Mouse (Mus musculus): ENCODE measurements at regions not wholly inside any gene's neighbourhood (a gene's known extent, or its start where the extent isn't known, plus 50 kb on each side); places are given as distances from the start of the nearest gene placed in this dataset.
A peak's percentile ranks its signal among the peaks of the same experiment; 100 is the strongest.

DNA sequence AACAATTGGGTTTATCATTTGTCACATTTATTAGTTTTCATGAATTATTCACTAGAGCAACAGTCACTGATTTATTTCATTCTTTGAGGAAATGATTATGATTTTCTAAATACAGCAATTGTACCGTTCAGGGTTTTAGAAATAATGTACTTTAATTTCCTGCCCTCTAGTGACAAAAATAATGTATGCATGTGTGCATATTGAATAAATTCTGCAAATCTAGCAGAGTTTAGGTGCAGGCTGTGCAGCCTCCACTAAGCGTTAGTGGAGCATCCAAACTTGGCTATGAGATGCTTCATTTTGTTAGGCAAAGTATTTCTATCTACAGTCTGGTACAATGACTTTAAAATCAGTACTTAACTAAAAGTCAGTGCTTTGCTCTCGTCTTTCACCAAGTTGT, 642.1 kb upstream of the A830018L16Rik start:
- DNase-seq (ENCODE audit: low spot score in 2 of 2): no peak

DNA sequence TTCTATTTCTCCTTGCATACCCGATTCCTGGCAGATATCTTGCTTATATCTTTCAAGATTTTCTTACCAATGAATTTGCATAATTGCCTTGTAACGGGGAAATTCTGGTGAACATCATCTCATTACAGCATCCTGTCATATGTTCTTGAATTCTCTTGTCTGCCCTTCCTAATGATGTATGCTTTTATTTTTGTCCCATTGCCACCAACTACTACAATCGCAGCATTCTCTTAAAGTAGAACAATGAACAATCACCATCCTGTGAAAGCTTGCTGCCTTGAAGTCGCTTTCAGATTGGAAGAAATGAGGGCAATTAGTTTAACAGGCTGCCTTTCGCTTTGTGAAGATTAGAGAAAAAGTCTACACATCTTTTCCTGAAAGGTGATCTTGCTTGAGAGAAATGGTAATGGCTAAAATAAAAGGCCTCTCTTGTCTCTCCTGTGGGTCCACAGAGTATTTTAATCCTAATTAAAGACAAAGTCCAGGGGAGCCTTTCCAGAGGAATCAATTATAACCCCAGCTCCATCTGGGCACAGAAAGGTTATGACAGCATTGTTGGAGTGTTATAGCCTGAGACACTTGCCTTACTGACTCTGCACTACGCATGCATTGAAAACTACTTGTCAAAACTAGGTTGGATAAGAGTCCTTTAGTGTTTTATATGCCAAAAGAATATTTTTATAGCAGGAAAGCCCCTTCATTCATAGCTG, 619.7 kb upstream of the A830018L16Rik start:
- no peak for DNase-seq (ENCODE audit: low spot score in 2 of 2)

DNA sequence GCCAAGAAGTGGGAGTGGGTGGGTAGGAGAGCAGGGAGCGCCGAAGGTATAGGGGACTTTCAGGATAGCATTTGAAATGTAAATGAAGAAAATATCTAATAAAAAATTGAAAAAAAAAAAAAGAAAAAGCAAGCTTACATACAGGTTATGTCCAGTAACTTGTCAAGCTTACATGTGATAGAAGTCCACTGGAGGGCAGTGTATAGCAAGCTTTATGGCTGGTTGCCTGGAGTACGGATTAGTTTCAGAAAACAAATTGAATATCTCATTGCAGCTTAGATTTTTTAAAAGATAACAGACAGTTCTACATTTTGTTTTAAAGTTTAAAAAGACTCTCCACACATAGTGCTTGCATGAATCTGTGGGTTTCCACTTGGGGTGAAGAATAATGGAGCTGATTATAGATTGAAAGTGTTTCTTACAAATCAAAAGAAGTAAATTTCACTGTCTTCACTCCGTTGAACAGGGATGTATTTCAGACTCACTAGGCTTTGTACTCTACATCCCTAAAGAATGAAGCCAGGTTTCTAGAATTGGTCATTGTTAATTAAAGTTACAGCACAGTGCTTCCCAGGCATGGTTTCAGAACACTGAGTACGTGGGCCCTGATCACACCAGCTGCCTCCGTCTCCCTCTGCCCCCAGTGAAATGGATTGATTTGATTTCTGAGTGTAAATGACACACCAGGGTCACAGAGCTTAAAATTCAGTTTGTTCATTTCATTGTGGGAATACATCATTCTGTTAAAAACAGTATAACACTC, 578.1 kb upstream of the A830018L16Rik start:
- peak; percentile 5 to 20 for DNase-seq (ENCODE audit: low spot score in 2 of 2)

DNA sequence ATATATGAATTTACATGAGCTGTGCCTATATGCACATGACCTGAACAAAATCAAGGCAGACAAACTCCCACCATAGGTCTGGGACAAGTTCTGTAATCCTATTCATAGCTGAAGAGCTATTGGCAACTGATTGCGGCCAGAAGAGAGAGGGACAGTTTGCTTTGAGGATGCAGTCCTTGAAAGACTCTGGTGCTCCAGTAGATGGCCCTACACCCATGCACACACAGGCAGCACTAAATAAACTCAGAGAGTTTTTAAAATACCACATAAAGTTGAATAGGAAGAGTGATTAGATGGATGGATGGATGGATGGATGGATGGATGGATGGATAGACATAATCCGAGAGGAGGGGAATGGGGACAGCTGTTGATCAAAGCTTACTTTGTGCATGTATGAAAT, 576.7 kb upstream of the A830018L16Rik start:
- no peak for DNase-seq (ENCODE audit: low spot score in 2 of 2)

DNA sequence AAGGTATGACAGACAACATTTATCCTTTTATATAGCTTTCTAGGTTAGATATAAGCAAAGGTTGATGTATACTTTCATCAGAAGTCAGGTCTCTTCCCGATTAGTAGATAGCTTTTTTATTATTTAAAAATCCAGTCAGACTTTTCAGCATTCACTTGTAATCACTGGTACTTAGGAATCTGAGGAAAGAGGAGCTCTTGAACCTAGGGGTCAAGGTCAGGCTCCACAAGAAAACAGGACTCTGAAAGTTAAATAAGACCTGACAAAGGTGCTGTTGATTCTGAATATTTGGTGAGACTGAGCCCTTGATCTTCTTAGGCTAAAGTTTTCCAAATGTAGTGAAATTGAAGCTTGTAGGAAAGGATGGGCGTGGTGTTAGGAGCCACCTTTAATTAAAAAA, 561.0 kb upstream of the A830018L16Rik start:
- DNase-seq (ENCODE audit: low spot score in 2 of 2): no peak

DNA sequence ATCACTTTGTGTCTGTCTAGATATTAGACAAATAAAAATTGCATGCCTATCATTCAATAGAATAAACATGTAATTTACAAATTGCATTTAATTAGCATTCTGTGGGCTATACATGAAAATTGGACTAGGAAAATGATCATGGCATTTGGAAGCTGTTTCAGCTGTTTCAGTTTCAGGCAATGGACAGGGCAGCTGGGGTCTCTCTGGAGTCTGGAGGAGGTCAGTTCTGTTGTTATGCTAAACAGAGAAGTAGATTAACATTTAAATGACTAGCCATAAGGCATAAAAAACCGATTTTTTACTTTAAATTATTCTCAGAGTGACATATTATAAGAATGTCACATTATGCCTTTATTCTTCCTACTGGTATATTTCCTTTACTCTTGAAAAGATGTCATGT, 559.4 kb upstream of the A830018L16Rik start:
- DNase-seq (ENCODE audit: low spot score in 2 of 2): no peak

DNA sequence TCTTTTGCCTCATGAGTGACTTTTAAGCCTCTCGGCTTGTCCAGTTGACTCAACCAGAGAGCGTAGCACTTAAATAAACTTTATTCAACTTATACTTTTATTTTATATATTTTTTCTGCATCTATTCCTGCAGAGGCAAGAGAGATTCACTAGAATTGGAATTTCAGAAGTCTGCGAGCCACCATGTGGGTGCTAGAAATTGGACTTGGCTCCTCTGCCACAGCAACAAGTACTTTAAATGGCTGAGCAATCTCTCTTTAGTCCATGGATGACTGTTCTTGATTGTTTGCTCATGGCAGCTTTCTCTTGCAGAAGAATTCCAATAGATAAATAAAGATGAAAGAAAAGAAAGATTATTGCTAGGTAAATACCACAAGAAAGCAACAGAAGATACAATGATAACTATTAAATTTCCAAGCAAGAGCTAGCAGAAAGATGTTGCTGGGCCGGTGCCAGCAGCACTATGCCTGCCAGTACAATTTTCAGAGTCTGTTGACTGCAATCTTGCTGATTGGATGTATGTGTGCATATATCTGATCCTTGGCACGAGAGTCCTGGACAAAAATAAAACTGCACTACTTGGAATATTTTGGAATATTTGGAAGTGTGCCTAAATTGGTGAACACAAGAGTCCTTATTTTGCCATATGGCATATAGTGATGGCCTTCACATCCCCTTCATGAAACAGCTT, 542.6 kb upstream of the A830018L16Rik start:
- peak in 1 of 2 experiments; percentile 20 for DNase-seq (ENCODE audit: low spot score in 2 of 2)

DNA sequence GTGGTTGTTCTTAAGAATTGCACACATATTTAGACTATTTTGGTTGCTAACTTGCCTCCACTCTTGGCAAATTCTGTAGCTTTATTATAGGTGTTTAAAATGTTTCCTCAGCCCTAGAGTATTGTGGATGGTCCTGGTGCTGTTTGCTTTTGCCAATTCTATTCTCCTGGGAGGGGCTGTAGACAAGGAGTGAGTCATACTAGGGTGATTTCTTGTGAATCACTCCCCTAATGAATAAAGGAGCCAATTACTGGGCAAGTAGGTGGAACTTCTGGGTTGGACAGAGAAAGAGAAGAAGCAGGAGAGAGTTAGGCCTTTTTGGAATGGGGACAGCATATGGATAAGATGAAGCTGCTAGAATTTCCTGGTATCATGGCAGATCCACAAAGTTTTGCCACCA, 541.6 kb upstream of the A830018L16Rik start:
- no peak for DNase-seq (ENCODE audit: low spot score in 2 of 2)

DNA sequence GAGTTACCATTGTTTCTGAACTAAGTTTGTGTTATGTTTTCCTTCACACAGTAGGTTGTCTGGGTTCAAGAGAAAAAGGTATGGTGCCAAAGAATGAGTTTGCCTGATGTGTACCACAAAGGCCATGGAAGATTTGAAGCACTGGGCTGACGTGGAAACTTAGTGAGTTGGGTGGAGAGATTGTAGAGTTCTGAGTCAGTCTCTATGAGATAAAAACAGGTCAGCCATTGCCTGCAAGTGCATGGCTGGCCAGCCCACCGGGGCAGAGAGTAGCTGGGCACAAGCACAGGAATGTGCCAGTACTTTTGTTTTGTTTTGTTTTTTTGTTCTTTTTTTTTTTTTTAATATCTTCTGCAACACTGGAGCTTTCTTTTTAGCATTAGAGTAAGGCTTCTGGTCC, 541.2 kb upstream of the A830018L16Rik start:
- no peak for DNase-seq (ENCODE audit: low spot score in 2 of 2)

DNA sequence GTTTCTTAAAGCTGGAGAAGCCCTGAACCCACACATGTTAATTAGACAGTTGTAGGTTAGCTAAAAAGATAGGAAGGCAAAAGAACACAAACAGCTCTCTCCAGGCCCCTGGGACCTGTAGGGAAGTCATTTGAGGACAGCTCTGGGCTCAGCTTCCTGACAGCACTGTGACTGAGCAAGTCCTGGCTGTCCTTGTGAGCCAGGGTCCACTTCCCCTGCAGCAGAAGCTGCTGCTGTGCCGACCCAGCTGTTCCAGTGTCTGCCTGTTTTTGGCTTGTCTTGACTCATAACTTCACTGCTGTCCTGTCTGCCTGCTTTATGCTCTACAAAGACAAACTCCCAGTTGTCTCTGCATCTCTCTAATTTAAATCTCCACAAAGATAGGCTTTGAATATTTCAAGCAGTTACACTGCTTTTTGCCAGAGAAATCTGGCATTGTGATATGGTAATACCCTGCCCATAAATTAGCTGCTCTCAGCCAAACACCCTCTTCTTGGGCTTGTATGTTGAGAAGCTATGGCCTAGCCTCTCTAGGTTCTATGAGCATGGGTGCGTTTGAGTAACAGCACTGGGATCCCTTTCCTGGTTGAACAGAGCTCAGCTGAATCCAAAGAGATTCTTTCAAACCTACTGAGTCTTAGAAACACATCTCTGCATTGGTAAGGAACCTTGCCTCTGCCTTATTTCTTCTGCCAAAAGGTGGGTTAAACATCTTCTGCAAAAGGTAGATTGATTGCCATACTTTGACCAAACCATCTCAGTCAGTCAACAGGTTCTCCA, 536.3 kb upstream of the A830018L16Rik start:
- DNase-seq (ENCODE audit: low spot score in 2 of 2): no peak

DNA sequence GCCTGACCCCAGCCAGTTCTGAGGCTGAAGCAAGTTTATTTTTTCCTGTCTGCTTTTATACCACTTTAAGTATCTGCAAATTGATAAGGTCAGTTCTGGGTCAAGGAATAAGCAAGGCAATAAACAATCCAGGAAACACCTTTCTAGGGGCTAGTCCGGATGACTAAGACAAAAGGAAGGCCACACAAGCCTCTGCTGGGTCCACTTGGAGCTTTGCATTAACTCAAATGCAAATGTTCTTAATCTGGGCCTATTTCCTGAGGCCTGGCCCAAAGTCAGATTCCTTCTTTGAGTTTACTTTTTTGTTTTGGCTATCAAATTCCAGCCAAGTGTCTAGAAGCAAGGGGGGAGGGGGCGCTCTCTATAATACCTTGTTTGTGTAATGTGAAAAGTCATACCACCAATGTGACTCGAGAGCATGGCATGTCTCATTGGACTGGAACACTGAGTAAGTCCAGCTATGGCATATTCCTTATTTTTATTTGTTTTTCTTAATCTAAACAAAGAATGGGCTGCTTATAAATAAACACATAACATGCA, 535.6 kb upstream of the A830018L16Rik start:
- no peak for DNase-seq (ENCODE audit: low spot score in 2 of 2)

DNA sequence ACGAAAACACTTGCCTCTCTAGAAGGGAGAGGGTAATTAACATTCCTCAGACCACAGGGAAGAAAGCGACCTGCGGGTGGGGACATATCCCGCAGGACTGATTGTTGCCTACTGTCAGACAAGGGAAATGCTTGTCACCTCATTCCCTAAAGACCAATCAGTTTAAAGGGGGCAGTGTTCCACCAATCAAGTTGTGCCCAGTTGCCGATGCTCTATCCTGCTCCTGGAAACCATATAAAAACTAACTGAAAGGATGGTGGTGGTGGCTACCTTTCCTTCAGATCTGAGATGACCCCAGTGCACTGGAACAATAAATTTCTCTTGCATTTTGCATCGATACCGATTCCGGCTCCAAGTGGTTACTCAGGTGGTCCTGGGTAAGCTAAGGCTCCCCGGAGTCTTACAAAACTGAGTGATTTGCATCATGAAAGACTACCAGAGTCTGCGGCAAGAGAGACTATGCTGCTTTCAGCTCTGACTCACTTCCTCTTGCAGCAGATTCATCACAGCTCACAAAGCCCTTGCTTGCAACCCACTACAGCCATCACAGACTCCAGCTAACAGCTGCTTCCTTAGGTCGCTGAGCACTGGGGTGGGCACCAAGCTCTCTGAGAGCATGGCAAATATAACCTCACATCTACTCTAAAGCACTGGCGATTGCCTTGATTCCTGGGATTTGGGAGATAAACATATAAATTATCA, 533.7 kb upstream of the A830018L16Rik start:
- DNase-seq (ENCODE audit: low spot score in 2 of 2): peak in 1 of 2 experiments; percentile 4

DNA sequence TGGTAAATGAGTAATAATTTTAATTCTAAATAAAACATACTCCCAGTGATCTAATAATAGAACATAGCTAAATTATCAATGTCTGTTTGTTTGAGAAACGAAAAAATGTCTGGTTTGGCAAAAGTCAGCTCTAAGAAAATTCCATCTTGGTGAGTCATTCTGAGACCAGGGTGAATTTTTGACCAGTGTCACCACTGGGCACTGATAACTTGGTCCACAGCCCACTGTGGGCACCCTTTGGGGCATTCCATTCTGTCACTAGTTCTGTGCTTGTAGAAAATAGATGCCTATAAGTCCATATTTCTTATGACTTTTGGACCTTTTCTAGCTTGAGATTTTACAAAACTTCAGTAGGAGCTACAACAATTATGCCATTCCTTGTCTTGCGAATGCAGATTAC, 515.1 kb upstream of the A830018L16Rik start:
- DNase-seq (ENCODE audit: low spot score in 2 of 2): no peak

DNA sequence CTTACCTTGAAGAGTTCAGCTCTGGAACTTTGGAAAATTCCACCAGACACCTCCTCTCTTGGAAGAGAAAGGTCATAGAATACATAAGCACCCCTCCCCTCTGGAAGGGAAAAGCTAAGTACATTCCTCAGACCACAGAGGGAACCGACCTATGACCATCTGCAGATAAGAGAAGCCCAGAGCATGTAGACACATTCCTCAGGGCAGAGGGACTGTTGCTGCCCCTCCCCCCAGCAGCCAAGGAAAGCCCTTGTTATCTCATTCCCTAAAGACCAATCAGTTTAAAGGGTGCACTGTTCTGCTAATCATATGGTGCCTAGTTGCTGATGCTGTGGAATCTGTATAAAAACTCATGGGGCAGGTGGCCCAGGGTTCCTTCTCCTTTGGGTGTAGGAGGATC, 511.2 kb upstream of the A830018L16Rik start:
- no peak for DNase-seq (ENCODE audit: low spot score in 2 of 2)

DNA sequence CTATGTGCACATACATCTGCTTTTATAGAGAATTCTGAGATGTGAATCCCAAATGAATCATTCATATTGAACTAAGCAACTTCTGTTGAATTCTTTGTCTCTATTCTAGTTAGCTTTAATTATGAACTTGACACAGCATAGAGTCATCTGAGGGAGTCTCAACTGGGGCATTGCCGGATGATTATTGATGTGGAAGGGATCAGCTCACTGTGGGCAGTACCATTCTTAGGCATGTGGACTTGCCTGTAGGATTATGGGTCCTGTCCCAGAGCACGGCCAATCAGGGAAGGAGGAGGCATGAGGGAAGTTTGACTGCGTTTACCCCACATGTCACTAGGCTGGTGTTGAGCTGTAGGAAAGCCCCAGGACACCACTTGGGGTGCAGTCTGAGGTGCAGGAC, 493.9 kb upstream of the A830018L16Rik start:
- no peak for DNase-seq (ENCODE audit: low spot score in 2 of 2)

DNA sequence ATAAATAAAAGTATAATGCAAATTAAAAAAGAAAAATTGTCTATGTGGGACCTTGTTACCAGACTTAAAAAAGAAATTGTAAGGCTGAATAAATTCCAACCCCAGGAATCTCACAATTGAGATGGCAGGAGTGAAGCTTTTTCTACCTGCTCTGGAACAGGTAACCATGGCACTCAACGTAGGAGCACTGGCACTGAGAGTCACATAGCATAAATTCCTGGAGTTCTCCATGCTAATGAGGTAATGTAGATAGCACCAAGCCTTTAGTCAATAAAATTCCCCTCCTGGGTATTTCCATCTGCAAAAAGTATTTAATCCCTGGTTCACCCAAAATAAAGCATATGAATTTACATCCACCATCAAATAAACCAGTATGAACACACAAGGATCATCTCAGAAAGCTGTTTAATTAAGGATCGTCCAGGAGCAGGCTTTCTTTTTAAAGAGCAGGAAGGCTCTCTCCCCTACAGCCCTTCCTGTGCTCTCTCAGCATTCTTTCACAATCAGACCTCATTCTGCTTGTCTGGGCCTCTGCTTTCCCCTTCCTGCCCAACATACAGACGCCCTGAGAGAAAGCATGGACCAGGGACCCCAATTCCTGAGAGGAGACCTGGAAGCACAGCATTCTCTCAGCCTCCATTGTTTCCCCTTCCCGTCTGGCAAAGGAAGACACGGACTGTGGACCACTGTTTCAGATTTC, 481.4 kb upstream of the A830018L16Rik start:
- no peak for DNase-seq (ENCODE audit: low spot score in 2 of 2)

DNA sequence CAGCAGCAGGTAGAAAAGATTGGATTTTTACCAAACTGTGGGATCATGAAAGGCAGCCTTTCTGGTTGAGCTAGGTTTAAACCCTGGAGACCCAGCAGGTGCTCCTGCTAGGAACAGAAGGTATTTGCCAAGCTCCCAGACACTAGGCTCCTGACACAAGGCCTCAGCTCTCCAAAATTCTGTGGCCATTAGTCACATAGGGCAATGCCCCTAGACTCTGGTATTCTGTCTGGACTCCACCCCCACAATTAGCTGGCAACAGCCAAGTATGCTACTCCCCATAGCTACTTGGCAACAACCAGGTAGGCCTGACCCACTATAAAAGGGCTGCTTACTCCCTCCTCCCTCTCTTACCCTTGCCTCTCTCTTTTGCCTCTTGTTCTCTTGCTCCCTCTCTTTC, 480.7 kb upstream of the A830018L16Rik start:
- no peak for DNase-seq (ENCODE audit: low spot score in 2 of 2)

DNA sequence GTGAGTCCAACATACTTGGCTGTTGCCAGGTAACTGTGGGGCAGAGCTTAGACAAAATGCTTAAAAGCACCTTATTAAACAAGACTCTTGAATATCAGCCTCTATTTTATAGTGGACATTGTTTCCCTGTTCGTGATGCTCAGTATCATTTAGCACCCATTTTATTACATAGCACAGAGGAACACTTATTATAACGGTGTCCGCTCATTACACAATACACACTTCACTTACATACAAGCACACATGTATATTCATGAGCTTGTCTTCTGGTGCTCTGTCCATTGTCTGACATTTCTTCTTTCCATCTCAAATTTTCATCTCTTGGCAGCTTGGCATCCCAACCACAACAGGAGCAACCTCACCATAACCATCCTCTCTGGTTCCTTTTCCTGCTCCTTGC, 475.5 kb upstream of the A830018L16Rik start:
- DNase-seq (ENCODE audit: low spot score in 2 of 2): no peak

DNA sequence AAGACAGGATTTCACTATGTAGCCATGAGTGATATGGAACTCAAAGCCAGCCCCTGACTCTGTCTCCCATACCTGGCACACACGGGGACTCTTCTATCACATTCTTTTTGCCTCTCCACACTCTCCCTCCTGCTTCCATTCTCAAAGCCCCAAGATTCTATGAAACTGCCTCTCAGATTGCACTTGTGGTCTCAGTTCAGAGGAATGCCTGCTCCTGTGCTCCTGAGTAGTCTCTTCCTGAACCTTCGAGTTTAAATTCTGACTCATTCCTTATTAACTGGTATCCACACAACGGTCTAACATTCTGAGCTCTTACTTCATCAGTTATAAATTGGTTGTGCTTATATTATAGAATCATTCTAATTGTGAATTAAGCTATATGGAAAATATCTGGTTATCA, 473.6 kb upstream of the A830018L16Rik start:
- DNase-seq (ENCODE audit: low spot score in 2 of 2): no peak

DNA sequence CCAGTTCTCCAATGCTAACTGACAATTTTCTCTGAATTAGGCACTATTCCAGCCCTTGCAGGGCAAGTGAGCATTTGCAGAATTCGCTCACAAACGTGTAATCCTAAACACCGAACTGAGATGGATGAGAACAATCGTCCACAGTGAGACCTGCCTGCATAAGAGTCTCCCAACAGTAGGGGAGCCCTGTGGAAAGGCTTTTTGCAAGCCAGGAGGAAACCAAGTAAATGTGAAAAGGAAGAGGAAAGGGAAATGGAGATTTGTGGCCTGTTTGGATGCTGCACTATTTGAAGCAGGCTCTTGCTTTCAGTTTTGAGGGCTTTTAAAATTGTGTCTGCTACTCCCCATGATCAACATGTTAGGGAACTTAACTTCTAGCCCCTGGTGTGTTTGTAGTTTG, 470.9 kb upstream of the A830018L16Rik start:
- no peak for DNase-seq (ENCODE audit: low spot score in 2 of 2)
